Mouse (Mus musculus): ENCODE data around the gene B4galt1. TPM values are rescaled to one million over a fixed set of nuclear protein-coding genes. Genes with fewer than 3 reads are reported as not detected.

Gene B4galt1
- polyA plus RNA-seq, 1 experiment from 2014 or later = 53.7 TPM

GRCm38 (mm10) chr4:40839251-40839650 is 14.6 kb downstream of the B4galt1 start:
- H3K9ac ChIP-seq = no peak overlapping the region
- no peaks in the 10 kb centered on the region for H3K9me3 ChIP-seq (replicated peaks)
- no peaks in the 10 kb centered on the region for H3K27me3 ChIP-seq
- H3K27ac ChIP-seq = peak overlapping the region; percentile 90
- H3K4me1 ChIP-seq (replicated peaks) = peaks cover 91% of the 10 kb centered on the region
- WGBS = 56% methylated on average over 12 of the region's 12 CpGs
- no peak overlapping the region for H3K4me3 ChIP-seq
- ATAC-seq (replicated peaks; ENCODE audit: insufficient number of reproducible peaks, insufficient read depth, low FRiP score, low read depth) = no peak
- peak overlapping the region; percentile 35; the same call in 1 of the 2 replicates for H3K4me2 ChIP-seq
- H3K36me3 ChIP-seq = no peaks in the 10 kb centered on the region

GRCm38 (mm10) chr4:40837451-40838285 is 16.1 kb downstream of the B4galt1 start:
- Histone ChIP-seq H3K4me3 (peak overlapping the region; percentile 29), H3K4me2 (peak overlapping the region; percentile 50), H3K9ac (no peak overlapping the region), H3K4me1 (replicated peaks) (peaks cover 79% of the 10 kb centered on the region), H3K36me3 (no peaks in the 10 kb centered on the region), H3K27ac (peak overlapping the region; percentile 90), H3K9me3 (replicated peaks) (no peaks in the 10 kb centered on the region), H3K27me3 (no peaks in the 10 kb centered on the region)
- 21% methylated on average over 10 of the region's 10 CpGs for WGBS
- peak; percentile 67 for ATAC-seq (replicated peaks; ENCODE audit: insufficient number of reproducible peaks, insufficient read depth, low FRiP score, low read depth)

- 7% methylated on average over 3 of the region's 3 CpGs for whole genome bisulfite sequencing
- peak overlapping the region; percentile 29 for H3K4me3 ChIP-seq
- ATAC-seq (replicated peaks; ENCODE audit: insufficient number of reproducible peaks, insufficient read depth, low FRiP score, low read depth) = peak; percentile 8; the same call in 1 of the 2 replicates
Measured at GRCm38 (mm10) chr4:40837008-40837407, 16.8 kb downstream of the B4galt1 start.

GRCm38 (mm10) chr4:40834872-40835271 is 18.9 kb downstream of the B4galt1 start:
- Histone ChIP-seq H3K27me3 (no peaks in the 10 kb centered on the region), H3K9me3 (replicated peaks) (no peaks in the 10 kb centered on the region), H3K4me2 (no peak overlapping the region), H3K27ac (peak overlapping the region; percentile 24; the same call in 1 of the 2 replicates), H3K4me3 (no peak overlapping the region), H3K36me3 (no peaks in the 10 kb centered on the region), H3K9ac (no peak overlapping the region), H3K4me1 (replicated peaks) (peaks cover 65% of the 10 kb centered on the region)
- WGBS = 79% methylated on average over 5 of the region's 5 CpGs
- no peak for ATAC-seq (replicated peaks; ENCODE audit: insufficient number of reproducible peaks, insufficient read depth, low FRiP score, low read depth)

More at GRCm38 (mm10) chr4:40837008-40837407, 16.8 kb downstream of the B4galt1 start:
- Histone ChIP-seq H3K4me1 (replicated peaks) (peaks cover 73% of the 10 kb centered on the region), H3K4me2 (peak overlapping the region; percentile 50), H3K27me3 (no peaks in the 10 kb centered on the region), H3K9ac (peak overlapping the region; percentile 26; the same call in 1 of the 2 replicates), H3K36me3 (no peaks in the 10 kb centered on the region), H3K9me3 (replicated peaks) (no peaks in the 10 kb centered on the region), H3K27ac (peak overlapping the region; percentile 90)

GRCm38 (mm10) chr4:40834232-40834786 is 19.5 kb downstream of the B4galt1 start:
- H3K27me3 ChIP-seq = no peaks in the 10 kb centered on the region
- no peaks in the 10 kb centered on the region for H3K36me3 ChIP-seq
- H3K4me1 ChIP-seq (replicated peaks) = peaks cover 64% of the 10 kb centered on the region
- 92% methylated on average over 4 of the region's 4 CpGs for WGBS
- H3K4me2 ChIP-seq = no peak overlapping the region
- H3K9me3 ChIP-seq (replicated peaks) = no peaks in the 10 kb centered on the region
- H3K4me3 ChIP-seq = no peak overlapping the region
- peak overlapping the region; percentile 24; the same call in 1 of the 2 replicates for H3K27ac ChIP-seq
- ATAC-seq (replicated peaks; ENCODE audit: insufficient number of reproducible peaks, insufficient read depth, low FRiP score, low read depth) = no peak
- no peak overlapping the region for H3K9ac ChIP-seq

GRCm38 (mm10) chr4:40833381-40834231 is 20.2 kb downstream of the B4galt1 start:
- Histone ChIP-seq H3K36me3 (peaks cover 3% of the 10 kb centered on the region; the same call in 1 of the 2 replicates), H3K27ac (no peak overlapping the region), H3K4me2 (no peak overlapping the region), H3K4me3 (no peak overlapping the region), H3K4me1 (replicated peaks) (peaks cover 63% of the 10 kb centered on the region), H3K27me3 (no peaks in the 10 kb centered on the region), H3K9me3 (replicated peaks) (no peaks in the 10 kb centered on the region), H3K9ac (no peak overlapping the region)
- no peak for ATAC-seq (replicated peaks; ENCODE audit: insufficient number of reproducible peaks, insufficient read depth, low FRiP score, low read depth)
- 88% methylated on average over 9 of the region's 9 CpGs for WGBS

- Histone ChIP-seq H3K9ac (no peak overlapping the region), H3K27ac (no peak overlapping the region), H3K4me1 (replicated peaks) (peaks cover 49% of the 10 kb centered on the region), H3K36me3 (peaks cover 3% of the 10 kb centered on the region; the same call in 1 of the 2 replicates), H3K9me3 (replicated peaks) (no peaks in the 10 kb centered on the region), H3K27me3 (no peaks in the 10 kb centered on the region), H3K4me2 (no peak overlapping the region), H3K4me3 (no peak overlapping the region)
- WGBS = 77% methylated on average over 5 of the region's 5 CpGs
- ATAC-seq (replicated peaks; ENCODE audit: insufficient number of reproducible peaks, insufficient read depth, low FRiP score, low read depth) = no peak
Measured at GRCm38 (mm10) chr4:40830530-40830929, 23.3 kb downstream of the B4galt1 start.

- no peaks in the 10 kb centered on the region for H3K9me3 ChIP-seq (replicated peaks)
- WGBS = 79% methylated on average over 13 of the region's 13 CpGs
- H3K27ac ChIP-seq = 0 out of 2 replicates have a peak overlapping the region, but pooled peaks have one; percentile 7
- H3K4me2 ChIP-seq = no peak overlapping the region
- no peaks in the 10 kb centered on the region for H3K27me3 ChIP-seq
- H3K4me1 ChIP-seq (replicated peaks) = peaks cover 46% of the 10 kb centered on the region
- H3K4me3 ChIP-seq = no peak overlapping the region
- no peak for ATAC-seq (replicated peaks; ENCODE audit: insufficient number of reproducible peaks, insufficient read depth, low FRiP score, low read depth)
- H3K36me3 ChIP-seq = peaks cover 3% of the 10 kb centered on the region; the same call in 1 of the 2 replicates
- H3K9ac ChIP-seq = no peak overlapping the region
Measured at GRCm38 (mm10) chr4:40829654-40830400, 24.0 kb downstream of the B4galt1 start.

GRCm38 (mm10) chr4:40828910-40829309 is 24.9 kb downstream of the B4galt1 start:
- peaks cover 49% of the 10 kb centered on the region for H3K4me1 ChIP-seq (replicated peaks)
- WGBS = 48% methylated on average over 7 of the region's 7 CpGs
- H3K9ac ChIP-seq = no peak overlapping the region
- H3K9me3 ChIP-seq (replicated peaks) = no peaks in the 10 kb centered on the region
- peaks cover 3% of the 10 kb centered on the region; the same call in 1 of the 2 replicates for H3K36me3 ChIP-seq
- ATAC-seq (replicated peaks; ENCODE audit: insufficient number of reproducible peaks, insufficient read depth, low FRiP score, low read depth) = peak; percentile 66; the same call in 1 of the 2 replicates
- no peaks in the 10 kb centered on the region for H3K27me3 ChIP-seq
- H3K4me3 ChIP-seq = no peak overlapping the region
- H3K4me2 ChIP-seq = no peak overlapping the region
- peak overlapping the region; percentile 40; the same call in 1 of the 2 replicates for H3K27ac ChIP-seq

- no peak overlapping the region for H3K9ac ChIP-seq
- H3K9me3 ChIP-seq (replicated peaks) = no peaks in the 10 kb centered on the region
- peak overlapping the region; percentile 48; the same call in 1 of the 2 replicates for H3K27ac ChIP-seq
- H3K4me2 ChIP-seq = no peak overlapping the region
- no peak overlapping the region for H3K4me3 ChIP-seq
- no peaks in the 10 kb centered on the region for H3K27me3 ChIP-seq
- 62% methylated on average over 9 of the region's 9 CpGs for WGBS
- ATAC-seq (replicated peaks; ENCODE audit: insufficient number of reproducible peaks, insufficient read depth, low FRiP score, low read depth) = no peak
- H3K36me3 ChIP-seq = peaks cover 6% of the 10 kb centered on the region; the same call in 1 of the 2 replicates
- peaks cover 53% of the 10 kb centered on the region for H3K4me1 ChIP-seq (replicated peaks)
Measured at GRCm38 (mm10) chr4:40827926-40828325, 25.9 kb downstream of the B4galt1 start.
